Mouse (Mus musculus) MEL (cell line): ENCODE results near the gene Hs6st1. TPM values are rescaled to one million over a fixed set of nuclear protein-coding genes. Genes with fewer than 3 reads are reported as not detected.

Experiments
- DNase-seq: peaks from one replicate; pipeline ENCODE4 v3.0.0; 2011; ENCODE audit warnings: low read depth, low spot score
- H3K27ac ChIP-seq: 2 replicates; pipeline ENCODE4 v1.5.1; 2012; ENCODE audit warnings: low read depth, mild to moderate bottlenecking, control low read depth, low read length, moderate library complexity; ENCODE audit not compliant: control insufficient read depth
- H3K27me3 ChIP-seq, 2 experiments: fragments of 150-350 bp in 1 of 2; sonication (generic) in 1 of 2; 2 replicates each; pipeline ENCODE4 v1.6.1; 2012; ENCODE audit warnings: low read length in 2 of 2, mild to moderate bottlenecking in 2 of 2, improper control_type of control experiment in 1 of 2, moderate library complexity in 1 of 2; ENCODE audit not compliant: insufficient read depth in 2 of 2, control insufficient read depth in 1 of 2
- H3K36me3 ChIP-seq, 2 experiments: 2 replicates each; pipeline ENCODE4 v1.6.1; 2012 to 2014; ENCODE audit warnings: low read length in 2 of 2, improper control_type of control experiment in 1 of 2, inconsistent platforms in 1 of 2, mild to moderate bottlenecking in 1 of 2; ENCODE audit not compliant: insufficient read depth in 2 of 2, control insufficient read depth in 1 of 2
- H3K4me1 ChIP-seq, 2 experiments: fragments of 150-350 bp in 1 of 2; sonication (generic) in 1 of 2; 2 replicates each; pipeline ENCODE4 v1.6.1; 2012; ENCODE audit warnings: low read length in 2 of 2, improper control_type of control experiment in 1 of 2, mild to moderate bottlenecking in 1 of 2; ENCODE audit not compliant: insufficient read depth in 2 of 2, control insufficient read depth in 1 of 2
- H3K4me3 ChIP-seq, 2 experiments: fragments of 150-350 bp in 1 of 2; sonication (generic) in 1 of 2; 2 replicates each; pipeline ENCODE4 v1.5.1; 2012; ENCODE audit warnings: low read depth in 2 of 2, low read length in 2 of 2, mild to moderate bottlenecking in 2 of 2, moderate library complexity in 2 of 2, control low read depth in 1 of 2, improper control_type of control experiment in 1 of 2; ENCODE audit not compliant: control insufficient read depth in 1 of 2, insufficient read depth in 1 of 2
- H3K79me2 ChIP-seq: 2 replicates; pipeline ENCODE4 v1.6.1; 2012; ENCODE audit warnings: mild to moderate bottlenecking, low read length, moderate library complexity; ENCODE audit not compliant: control insufficient read depth, poor library complexity, insufficient read depth
- H3K9ac ChIP-seq: 2 replicates; pipeline ENCODE4 v1.6.1; 2012; ENCODE audit warnings: low read depth, mild to moderate bottlenecking, control low read depth, low read length, moderate library complexity; ENCODE audit not compliant: control insufficient read depth, poor library complexity, severe bottlenecking
- H3K9me3 ChIP-seq: fragments of 150-350 bp; sonication (generic); replicated peaks from 2 replicates; pipeline ENCODE4 v1.6.1; 2012; ENCODE audit warnings: mild to moderate bottlenecking, low read length, improper control_type of control experiment, moderate library complexity; ENCODE audit not compliant: insufficient read depth
- BHLHE40 ChIP-seq: IDR thresholded peaks from 2 replicates; pipeline ENCODE4 v1.6.1; 2012; ENCODE audit warnings: low read depth, mild to moderate bottlenecking, inconsistent platforms, low read length, improper control_type of control experiment, borderline replicate concordance
- CTCF ChIP-seq, 3 experiments: IDR thresholded peaks in 2 of 3; conservative IDR thresholded peaks in 1 of 3; 2 replicates each; pipeline ENCODE4 v1.5.1; 2011 to 2012; ENCODE audit warnings: low read length in 3 of 3, low read depth in 2 of 3, mild to moderate bottlenecking in 2 of 3, improper control_type of control experiment in 1 of 3, inconsistent platforms in 1 of 3, mixed read lengths in 1 of 3, moderate library complexity in 1 of 3; ENCODE audit not compliant: control insufficient read depth in 1 of 3, insufficient read depth in 1 of 3, poor library complexity in 1 of 3, severe bottlenecking in 1 of 3
- ELF1 ChIP-seq: IDR thresholded peaks from 2 replicates; pipeline ENCODE4 v1.6.1; 2014; ENCODE audit warnings: low read depth, mild to moderate bottlenecking, inconsistent platforms, low read length, improper control_type of control experiment, moderate library complexity
- EP300 ChIP-seq, 2 experiments: IDR thresholded peaks; 2 replicates each; pipeline ENCODE4 v1.6.1; 2011; ENCODE audit warnings: improper control_type of control experiment in 2 of 2, low read length in 2 of 2, low read depth in 1 of 2, mild to moderate bottlenecking in 1 of 2
- ETS1 ChIP-seq: IDR thresholded peaks from 2 replicates; pipeline ENCODE4 v1.6.1; 2012; ENCODE audit warnings: low read depth, mild to moderate bottlenecking, inconsistent platforms, low read length, improper control_type of control experiment, moderate library complexity
- GABPA ChIP-seq: IDR thresholded peaks from 2 replicates; pipeline ENCODE4 v1.6.1; 2012; ENCODE audit warnings: low read depth, mild to moderate bottlenecking, inconsistent platforms, low read length, improper control_type of control experiment, moderate library complexity
- GATA1 ChIP-seq: IDR thresholded peaks from 2 replicates; pipeline ENCODE4 v1.6.1; 2011; ENCODE audit warnings: low read depth, low read length, improper control_type of control experiment
- HCFC1 ChIP-seq: IDR thresholded peaks from 2 replicates; pipeline ENCODE4 v1.6.1; 2012; ENCODE audit warnings: low read depth, mild to moderate bottlenecking, inconsistent platforms, low read length, improper control_type of control experiment, moderate library complexity
- JUND ChIP-seq: IDR thresholded peaks from 2 replicates; pipeline ENCODE4 v1.6.1; 2011; ENCODE audit warnings: low read depth, mild to moderate bottlenecking, improper control_type of control experiment, low read length
- MAX ChIP-seq: IDR thresholded peaks from 2 replicates; pipeline ENCODE4 v1.6.1; 2011; ENCODE audit warnings: low read length, improper control_type of control experiment
- MAZ ChIP-seq: IDR thresholded peaks from 2 replicates; pipeline ENCODE4 v1.6.1; 2012; ENCODE audit warnings: low read depth, mild to moderate bottlenecking, inconsistent platforms, low read length, improper control_type of control experiment
- MEF2A ChIP-seq: IDR thresholded peaks from 2 replicates; pipeline ENCODE4 v1.6.1; 2014; ENCODE audit warnings: low read depth, mild to moderate bottlenecking, inconsistent platforms, low read length, improper control_type of control experiment; ENCODE audit not compliant: poor library complexity, insufficient replicate concordance, severe bottlenecking; ENCODE audit errors: extremely low read depth
- MXI1 ChIP-seq: IDR thresholded peaks from 2 replicates; pipeline ENCODE4 v1.6.1; 2011; ENCODE audit warnings: mild to moderate bottlenecking, low read depth, low read length, improper control_type of control experiment
- MYB ChIP-seq: IDR thresholded peaks from 2 replicates; pipeline ENCODE4 v1.6.1; 2011; ENCODE audit warnings: mild to moderate bottlenecking, low read depth, low read length, improper control_type of control experiment
- NRF1 ChIP-seq: IDR thresholded peaks from 2 replicates; pipeline ENCODE4 v1.6.1; 2014; ENCODE audit warnings: low read depth, mild to moderate bottlenecking, inconsistent platforms, low read length, improper control_type of control experiment, moderate library complexity; ENCODE audit not compliant: poor library complexity, insufficient read depth, severe bottlenecking
- POLR2A ChIP-seq, 2 experiments: IDR thresholded peaks; 2 replicates each; pipeline ENCODE4 v1.6.1; 2011 to 2012; ENCODE audit warnings: low read length in 2 of 2, mild to moderate bottlenecking in 2 of 2, control low read depth in 1 of 2, improper control_type of control experiment in 1 of 2, low read depth in 1 of 2, moderate library complexity in 1 of 2; ENCODE audit not compliant: control insufficient read depth in 1 of 2, insufficient read depth in 1 of 2, poor library complexity in 1 of 2
- POLR2AphosphoS2 ChIP-seq: IDR thresholded peaks from 2 replicates; pipeline ENCODE4 v1.6.1; 2011; ENCODE audit warnings: low read length, improper control_type of control experiment
- POLR2AphosphoS5 ChIP-seq: IDR thresholded peaks from 2 replicates; pipeline ENCODE4 v1.6.1; 2012; ENCODE audit warnings: low read depth, borderline replicate concordance, mild to moderate bottlenecking, inconsistent platforms, low read length, moderate library complexity, mixed read lengths
- RAD21 ChIP-seq: IDR thresholded peaks from 2 replicates; pipeline ENCODE4 v1.6.1; 2011; ENCODE audit warnings: mild to moderate bottlenecking, low read depth, low read length, improper control_type of control experiment
- SMC3 ChIP-seq: IDR thresholded peaks from 2 replicates; pipeline ENCODE4 v1.6.1; 2011; ENCODE audit warnings: low read depth, low read length, improper control_type of control experiment
- TAL1 ChIP-seq: IDR thresholded peaks from 2 replicates; pipeline ENCODE4 v1.6.1; 2012; ENCODE audit warnings: mild to moderate bottlenecking, inconsistent platforms, low read length, moderate library complexity, mixed read lengths
- TBP ChIP-seq: IDR thresholded peaks from 2 replicates; pipeline ENCODE4 v1.8.0; 2011; ENCODE audit warnings: low read depth, low read length, improper control_type of control experiment
- TCF12 ChIP-seq: IDR thresholded peaks from 2 replicates; pipeline ENCODE4 v1.6.1; 2014; ENCODE audit warnings: low read depth, mild to moderate bottlenecking, inconsistent platforms, low read length, improper control_type of control experiment, moderate library complexity
- UBTF ChIP-seq: IDR thresholded peaks from 2 replicates; pipeline ENCODE4 v1.6.1; 2012; ENCODE audit warnings: low read depth, mild to moderate bottlenecking, inconsistent platforms, low read length, improper control_type of control experiment, moderate library complexity, borderline replicate concordance; ENCODE audit not compliant: insufficient read depth
- USF1 ChIP-seq: IDR thresholded peaks from 2 replicates; pipeline ENCODE4 v1.6.1; 2014; ENCODE audit warnings: low read depth, mild to moderate bottlenecking, inconsistent platforms, low read length, improper control_type of control experiment, moderate library complexity
- USF2 ChIP-seq, 2 experiments: IDR thresholded peaks; 2 replicates each; pipeline ENCODE4 v1.6.1; 2011 to 2012; ENCODE audit warnings: improper control_type of control experiment in 2 of 2, low read length in 2 of 2, borderline replicate concordance in 1 of 2, inconsistent platforms in 1 of 2, low read depth in 1 of 2, mild to moderate bottlenecking in 1 of 2; ENCODE audit not compliant: insufficient read depth in 1 of 2
- ZC3H11A ChIP-seq: IDR thresholded peaks from 2 replicates; pipeline ENCODE4 v1.6.1; 2012; ENCODE audit warnings: low read depth, mild to moderate bottlenecking, inconsistent platforms, low read length, improper control_type of control experiment
- ZKSCAN1 ChIP-seq: IDR thresholded peaks from 2 replicates; pipeline ENCODE4 v1.6.1; 2012; ENCODE audit warnings: low read depth, mild to moderate bottlenecking, inconsistent platforms, low read length, improper control_type of control experiment, moderate library complexity
- ZMIZ1 ChIP-seq: IDR thresholded peaks from 2 replicates; pipeline ENCODE4 v1.6.1; 2012; ENCODE audit warnings: low read depth, mild to moderate bottlenecking, inconsistent platforms, low read length, improper control_type of control experiment, moderate library complexity
- ZNF384 ChIP-seq: IDR thresholded peaks from 2 replicates; pipeline ENCODE4 v1.6.1; 2012; ENCODE audit warnings: low read depth, mild to moderate bottlenecking, inconsistent platforms, low read length, improper control_type of control experiment
- polyA plus RNA-seq, 2 experiments: library from polyadenylated mRNA; stranded (reverse) in 1 of 2; unstranded in 1 of 2; fragments of >175 nt in 1 of 2; fragments of >200 nt in 1 of 2; gene quantifications; 2 replicates each; pipeline versions ENCODE4 v1.2.1 to v1.2.4; 2012; ENCODE audit warnings: low replicate concordance in 2 of 2, low read depth in 1 of 2; ENCODE audit not compliant: insufficient read length in 2 of 2, insufficient read depth in 1 of 2, missing spikeins in 1 of 2
- total RNA-seq: library from RNA; depleted of rRNA; stranded (reverse); fragments of 300-350 nt; gene quantifications from 2 replicates; pipeline ENCODE4 v1.2.3, GENCODE M21; 2012

Gene Hs6st1
- total and polyA plus RNA-seq, 3 experiments: 33.0 to 52.0 (median 45.7) TPM

- no peak for DNase-seq
- Histone ChIP-seq H3K4me1 (no peaks in the 10 kb centered on the region), H3K27me3 (no peaks in the 10 kb centered on the region), H3K36me3 (peaks cover 0 to 5% of the 10 kb centered on the region in 2 experiments; a peak in 2 of 4 replicates), H3K27ac (no peak overlapping the region), H3K9me3 (no peaks in the 10 kb centered on the region), H3K9ac (no peak overlapping the region), H3K79me2 (no peaks in the 10 kb centered on the region), H3K4me3 (no peak overlapping the region)
- TF ChIP-seq ELF1: no peak
- TF ChIP-seq ZNF384: no peak
- TF ChIP-seq POLR2A (IDR thresholded peaks at IDR 0.05; ENCODE audit: control insufficient read depth in 1 of 2, insufficient read depth in 1 of 2, low read depth in 1 of 2, low read length in 2 of 2, poor library complexity in 1 of 2): no peak
- no peak for TF ChIP-seq ETS1
- TF ChIP-seq ZMIZ1: no peak
- TF ChIP-seq MAX: no peak
- TF ChIP-seq MAZ: no peak
- no peak for TF ChIP-seq NRF1
Measured at GRCm38 (mm10) chr1:36140311-36140710, 72.1 kb downstream of the Hs6st1 start.

GRCm38 (mm10) chr1:36145050-36145449, 76.8 kb downstream of the Hs6st1 start:
- no peak overlapping the region for H3K4me3 ChIP-seq
- H3K9me3 ChIP-seq: no peaks in the 10 kb centered on the region
- H3K79me2 ChIP-seq: no peaks in the 10 kb centered on the region
- no peaks in the 10 kb centered on the region for H3K4me1 ChIP-seq
- peak; percentile 54 for DNase-seq
- no peak overlapping the region for H3K27ac ChIP-seq
- H3K9ac ChIP-seq: no peak overlapping the region
- H3K36me3 ChIP-seq: peaks cover 0 to 18% of the 10 kb centered on the region in 2 experiments; a peak in 2 of 4 replicates
- H3K27me3 ChIP-seq: no peaks in the 10 kb centered on the region
- TF ChIP-seq MEF2A: no peak
- TF ChIP-seq CTCF (IDR thresholded peaks at IDR 0.05 in 2 of 3, conservative IDR thresholded peaks at IDR 0.05 in 1 of 3; ENCODE audit: control insufficient read depth in 1 of 3, insufficient read depth in 1 of 3, low read depth in 2 of 3, low read length in 3 of 3, poor library complexity in 1 of 3, severe bottlenecking in 1 of 3): peak; percentile 33 to 58 (median 38); a peak in 5 of 6 replicates
- no peak for TF ChIP-seq TAL1
- no peak for TF ChIP-seq ZKSCAN1
- no peak for TF ChIP-seq MXI1
- no peak for TF ChIP-seq ZMIZ1
- TF ChIP-seq MAZ: no peak
- peak; percentile 59 for TF ChIP-seq SMC3
- no peak for TF ChIP-seq ETS1
- no peak for TF ChIP-seq TCF12
- TF ChIP-seq GATA1: no peak
- no peak for TF ChIP-seq MYB
- TF ChIP-seq GABPA: no peak
- peak; percentile 53 for TF ChIP-seq RAD21
- no peak for TF ChIP-seq BHLHE40
- TF ChIP-seq ELF1: no peak
- no peak for TF ChIP-seq TBP
- TF ChIP-seq USF1: no peak
- TF ChIP-seq USF2 (IDR thresholded peaks at IDR 0.05; ENCODE audit: borderline replicate concordance in 1 of 2, insufficient read depth in 1 of 2, low read depth in 1 of 2, low read length in 2 of 2): no peak
- TF ChIP-seq EP300 (IDR thresholded peaks at IDR 0.05; ENCODE audit: low read depth in 1 of 2, low read length in 2 of 2): no peak
- TF ChIP-seq POLR2A (IDR thresholded peaks at IDR 0.05; ENCODE audit: control insufficient read depth in 1 of 2, insufficient read depth in 1 of 2, low read depth in 1 of 2, low read length in 2 of 2, poor library complexity in 1 of 2): no peak
- no peak for TF ChIP-seq UBTF
- no peak for TF ChIP-seq JUND
- TF ChIP-seq ZC3H11A: peak; percentile 34; the same call in 1 of the 2 replicates
- TF ChIP-seq MAX: no peak
- TF ChIP-seq POLR2AphosphoS2: no peak
- TF ChIP-seq POLR2AphosphoS5: no peak
- TF ChIP-seq HCFC1: no peak
